Mouse (Mus musculus): Measurements from ENCODE around the gene Rnase11.
A peak's percentile ranks its signal among the peaks of the same experiment; 100 is the strongest.

The Rnase11 gene

DNA sequence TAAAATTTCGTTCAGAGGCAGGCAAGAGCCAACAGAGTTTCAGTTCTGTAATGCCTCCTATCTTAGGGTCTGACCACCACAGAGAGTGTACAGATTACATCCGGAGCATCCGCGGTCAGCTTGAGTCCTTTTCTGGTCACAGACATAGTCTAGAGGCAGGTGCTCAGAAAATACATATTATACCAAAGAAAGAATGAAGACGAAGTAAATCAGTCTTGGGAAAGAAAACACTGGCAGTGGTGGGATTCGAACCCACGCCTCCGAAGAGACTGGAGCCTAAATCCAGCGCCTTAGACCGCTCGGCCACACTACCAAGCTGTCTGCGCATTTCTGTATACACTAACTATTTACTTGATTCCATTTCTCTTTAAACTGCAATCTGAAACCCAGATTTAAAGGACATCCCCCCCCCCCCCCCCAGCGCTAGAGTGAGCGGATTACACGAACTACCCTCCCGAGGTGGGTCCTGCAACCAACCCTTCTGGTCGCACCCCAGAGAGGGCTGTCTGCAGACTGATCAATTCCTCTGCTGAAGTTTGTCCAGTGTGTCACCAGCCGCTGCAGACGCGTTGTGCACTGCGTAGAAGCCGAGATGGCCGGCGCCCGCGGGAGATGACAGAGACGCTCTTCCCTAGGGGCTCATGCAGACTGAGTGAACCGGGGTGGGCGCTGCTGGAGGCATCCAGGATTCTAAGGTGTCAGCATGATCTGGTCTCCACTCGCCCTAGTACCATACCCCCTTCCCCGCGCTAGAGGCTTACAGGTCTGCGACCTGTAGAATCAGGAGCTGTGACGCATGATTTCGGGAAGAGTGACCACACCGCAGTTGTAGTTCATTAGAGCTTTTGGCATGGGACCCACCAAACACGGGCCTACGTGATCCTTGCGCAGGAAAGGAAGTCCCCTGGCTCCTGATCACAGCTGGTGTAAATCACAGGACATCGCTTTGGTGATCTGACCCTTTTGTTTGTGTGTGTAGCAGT is 32.9 kb upstream of the Rnase11 start:
- DNase-seq (ENCODE audit: low read depth in 2 of 2, low spot score in 2 of 2), result peak; percentile 65 to 74

DNA sequence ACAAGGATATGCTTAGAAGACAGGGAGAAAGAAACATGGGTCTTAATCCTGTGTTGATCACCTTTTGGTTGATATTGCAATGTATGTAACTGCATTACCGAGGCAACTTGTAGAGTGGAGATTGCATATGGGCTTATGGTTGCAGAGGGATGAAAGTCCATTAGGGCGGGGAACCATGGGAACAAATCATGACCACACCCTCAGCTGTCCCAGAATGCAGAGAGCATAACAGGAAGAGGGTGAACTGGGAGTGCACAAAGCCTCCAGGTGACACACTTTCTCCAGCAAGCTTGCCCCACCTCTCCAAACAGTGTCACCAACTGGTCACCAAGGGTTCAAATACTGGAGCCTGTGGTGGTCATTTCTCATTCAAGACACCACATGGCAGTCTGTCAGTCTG is 31.1 kb upstream of the Rnase11 start:
- no peak for DNase-seq (ENCODE audit: low read depth in 2 of 2, low spot score in 2 of 2)

DNA sequence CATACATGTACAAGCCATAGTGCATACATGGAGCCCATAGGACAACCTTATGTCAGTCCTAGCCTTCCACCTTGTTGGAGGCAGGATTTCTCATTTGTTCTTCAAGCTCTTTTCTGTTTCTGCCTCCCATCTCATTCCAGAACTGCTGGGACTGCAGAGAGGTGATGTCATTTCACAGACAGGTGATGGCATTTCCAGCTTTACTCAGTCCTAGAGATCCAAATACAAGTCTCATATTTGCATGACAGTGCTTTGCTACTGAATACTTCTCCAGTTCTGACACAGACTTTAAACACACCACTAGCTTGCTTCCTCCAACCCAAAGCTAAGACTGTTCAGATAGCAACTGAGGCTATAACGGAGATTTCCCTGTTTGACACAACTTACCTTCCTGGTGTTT is 29.2 kb upstream of the Rnase11 start:
- no peak for DNase-seq (ENCODE audit: low read depth in 2 of 2, low spot score in 2 of 2)

DNA sequence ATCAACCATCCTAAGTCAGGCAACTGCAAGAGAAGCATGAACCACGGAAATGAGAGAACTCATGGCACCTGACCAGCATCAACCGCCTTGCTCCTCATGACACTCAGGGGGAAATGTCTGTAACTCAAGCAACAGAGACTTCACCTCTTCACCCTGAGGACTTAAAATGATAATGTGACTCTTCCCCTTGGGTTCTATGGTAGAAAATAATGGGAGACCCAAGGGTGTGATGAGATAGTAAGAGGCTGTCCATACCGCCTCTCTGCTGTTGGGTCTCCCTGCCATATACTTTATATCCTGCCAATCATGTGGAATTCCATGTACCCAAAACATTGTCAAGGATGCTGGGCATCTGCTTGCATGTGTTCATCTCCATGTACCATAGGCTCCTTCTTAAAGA is 24.4 kb upstream of the Rnase11 start, which contains the start of gene Olfr750:
Gene Olfr750 (minus strand): TSS at position 101 of the 400 bp plus-strand sequence.
- DNase-seq (ENCODE audit: low read depth in 2 of 2, low spot score in 2 of 2), result no peak

DNA sequence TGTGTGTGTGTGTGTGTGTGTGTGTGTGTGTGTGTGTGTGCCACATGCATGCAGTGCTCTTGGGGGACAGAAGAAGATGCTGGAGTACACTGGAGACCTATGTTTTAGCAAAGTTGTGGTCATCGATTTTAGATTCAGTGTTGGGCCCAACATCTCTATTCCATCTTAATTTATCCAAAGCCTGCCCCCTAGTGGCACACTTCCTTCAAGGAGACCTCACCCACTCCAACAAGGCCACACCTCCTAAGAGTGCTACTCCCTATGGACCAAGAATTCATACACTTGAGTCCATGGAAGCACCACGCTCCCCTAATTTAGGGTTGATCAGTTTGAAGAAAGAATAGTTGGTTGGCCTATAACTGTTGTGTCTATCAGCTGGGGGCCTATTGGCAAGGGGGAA is 19.7 kb upstream of the Rnase11 start:
- DNase-seq (ENCODE audit: low read depth in 2 of 2, low spot score in 2 of 2), result peak; percentile 52 to 60

DNA sequence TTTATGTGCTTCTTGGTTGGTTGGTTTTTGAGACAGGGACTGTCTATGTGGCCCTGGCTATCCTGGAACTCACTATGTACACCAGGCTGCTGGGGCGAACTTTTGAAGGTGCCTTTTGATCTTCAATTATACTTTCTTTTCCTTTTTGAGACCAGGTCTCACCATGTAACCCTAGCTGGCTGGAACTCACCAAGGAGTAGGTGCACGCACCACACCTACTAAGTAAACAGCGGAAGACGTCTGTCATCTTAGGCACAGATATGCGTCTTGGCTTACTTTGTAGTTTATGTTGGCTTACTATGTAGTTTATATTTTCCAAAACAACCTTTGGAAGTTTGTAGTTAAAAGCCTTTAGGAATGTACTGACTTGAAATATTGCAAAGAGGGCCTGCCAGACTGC is 19.0 kb upstream of the Rnase11 start:
- no peak for DNase-seq (ENCODE audit: low read depth in 2 of 2, low spot score in 2 of 2)

DNA sequence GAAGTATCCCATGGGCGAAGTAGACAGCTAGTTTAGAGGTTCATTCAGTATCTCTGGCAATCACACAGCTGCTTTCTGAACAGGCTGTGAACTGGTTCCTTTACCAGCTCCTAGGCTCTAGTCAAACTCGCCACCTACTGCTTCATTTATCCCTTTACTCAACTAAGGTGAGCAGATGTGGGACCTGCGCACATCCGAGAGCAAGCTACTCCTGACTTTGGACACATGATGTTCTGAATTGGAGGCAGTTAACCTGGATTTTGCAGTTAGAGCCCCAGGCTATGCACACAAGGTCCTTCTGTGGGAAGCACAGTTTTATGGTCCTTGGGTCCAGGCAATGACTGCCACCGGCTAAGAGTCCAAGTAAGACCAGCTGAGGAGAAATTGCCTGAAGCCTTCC is 10.8 kb upstream of the Rnase11 start:
- DNase-seq (ENCODE audit: low read depth in 2 of 2, low spot score in 2 of 2), result no peak

DNA sequence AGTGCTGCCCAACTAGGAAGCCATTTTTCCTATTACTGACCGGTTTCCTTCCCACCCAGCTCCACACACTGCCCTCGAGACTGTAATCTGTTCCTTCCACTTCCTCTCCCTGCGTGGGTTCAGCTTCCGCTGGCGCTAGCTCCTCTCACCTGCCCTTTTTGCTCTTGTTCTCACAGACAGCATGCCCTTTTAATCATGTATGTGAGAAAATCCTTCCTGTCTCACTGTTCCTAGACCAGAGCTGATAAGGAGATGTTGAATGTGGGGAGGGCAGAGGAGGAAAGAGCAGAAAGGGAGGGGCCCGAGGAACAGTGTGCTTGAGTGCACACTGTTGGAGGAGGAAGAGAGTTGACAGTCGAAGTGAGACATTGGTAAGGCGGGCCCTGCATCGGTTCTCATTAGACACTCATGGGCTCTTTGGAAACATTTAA is 7.5 kb upstream of the Rnase11 start, which contains the start of gene Rnase12:
Gene Rnase12 (minus strand): TSS at position 261 of the 431 bp plus-strand sequence.
- DNase-seq (ENCODE audit: low read depth in 2 of 2, low spot score in 2 of 2), result no peak

DNA sequence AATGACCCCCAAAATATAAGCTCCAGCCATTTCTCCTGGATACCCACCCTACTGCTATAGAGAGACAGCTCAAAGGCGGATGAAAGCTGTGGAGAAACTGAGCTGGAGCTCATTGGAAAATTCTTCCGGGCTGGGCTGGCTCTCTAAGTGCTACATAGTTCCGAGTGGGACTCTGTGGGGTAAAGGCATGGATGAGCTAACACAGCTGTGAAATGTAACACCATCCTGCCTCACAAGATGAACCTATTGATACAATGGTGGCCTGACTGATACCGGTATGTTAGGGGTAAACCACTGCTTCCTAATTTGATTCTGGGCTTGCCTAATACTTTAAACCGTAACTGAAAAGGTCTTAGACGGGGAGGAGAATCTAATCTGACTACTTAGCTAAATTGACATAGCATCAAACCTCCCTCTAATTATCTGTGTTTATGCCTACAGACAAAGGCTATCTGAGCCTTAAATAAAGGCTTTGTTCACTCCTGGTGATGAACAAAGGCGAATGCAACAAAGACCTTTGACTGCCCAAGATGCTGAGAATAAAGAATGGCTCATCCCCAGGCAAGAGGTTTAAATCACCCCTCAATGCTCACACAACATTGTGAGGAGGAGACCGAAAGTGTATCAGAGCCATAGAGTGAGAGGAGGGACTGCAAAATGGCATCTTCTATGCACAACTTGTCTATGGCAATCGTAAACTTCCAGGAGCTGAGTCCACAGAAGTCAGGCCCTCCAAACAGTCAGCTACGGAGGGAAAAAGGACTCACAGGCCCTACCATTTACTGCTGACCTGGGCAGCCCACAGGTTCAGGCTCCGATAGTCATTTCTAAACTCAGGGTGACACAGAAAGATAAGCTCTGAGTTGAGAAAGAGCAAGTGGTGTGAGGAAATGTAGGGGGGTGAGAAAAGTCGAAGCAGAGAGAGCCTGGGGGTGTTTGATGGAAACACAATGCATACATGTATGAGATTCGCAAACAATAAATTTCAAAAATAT is 4.6 kb upstream of the Rnase11 start:
- no peak for DNase-seq (ENCODE audit: low read depth in 2 of 2, low spot score in 2 of 2)

DNA sequence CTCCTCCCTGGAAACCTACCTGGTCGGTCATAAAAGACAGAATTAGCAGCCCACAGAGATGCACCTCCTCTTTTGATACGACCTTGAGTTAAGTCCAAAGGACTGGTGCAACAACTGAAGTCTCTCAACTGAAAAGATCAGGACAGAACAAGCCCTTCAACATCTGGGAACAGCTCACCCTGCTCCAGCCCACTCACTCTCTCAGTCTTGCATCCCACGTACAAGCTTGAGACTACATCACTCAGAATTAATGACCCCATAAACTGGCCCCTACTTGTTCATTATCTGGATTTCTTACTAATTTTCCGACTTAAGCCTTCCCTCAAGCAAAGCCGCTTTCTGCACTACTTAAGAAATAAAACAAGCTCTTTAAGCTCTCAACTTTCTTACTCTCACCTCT is 3.2 kb upstream of the Rnase11 start:
- DNase-seq (ENCODE audit: low read depth in 2 of 2, low spot score in 2 of 2), result no peak

DNA sequence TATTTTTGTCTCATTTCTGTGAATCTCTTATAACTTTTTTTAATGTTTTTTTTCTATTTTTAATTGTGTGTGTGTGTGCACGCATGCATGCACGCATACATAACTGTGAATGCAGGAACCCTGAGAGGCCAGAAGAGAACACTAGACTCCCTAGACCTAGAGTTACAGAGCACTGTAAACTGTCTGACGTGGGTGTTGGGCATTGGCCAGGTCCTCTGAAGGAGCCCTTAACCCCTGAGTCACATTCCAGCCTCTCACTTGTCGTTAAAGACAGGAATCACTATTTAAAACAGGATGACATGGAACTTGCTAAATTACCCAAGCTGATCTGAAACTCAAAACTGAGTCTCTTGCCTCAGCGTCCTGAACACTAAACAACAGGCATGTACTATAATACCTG is 2.0 kb upstream of the Rnase11 start:
- DNase-seq (ENCODE audit: low read depth in 2 of 2, low spot score in 2 of 2), result no peak

DNA sequence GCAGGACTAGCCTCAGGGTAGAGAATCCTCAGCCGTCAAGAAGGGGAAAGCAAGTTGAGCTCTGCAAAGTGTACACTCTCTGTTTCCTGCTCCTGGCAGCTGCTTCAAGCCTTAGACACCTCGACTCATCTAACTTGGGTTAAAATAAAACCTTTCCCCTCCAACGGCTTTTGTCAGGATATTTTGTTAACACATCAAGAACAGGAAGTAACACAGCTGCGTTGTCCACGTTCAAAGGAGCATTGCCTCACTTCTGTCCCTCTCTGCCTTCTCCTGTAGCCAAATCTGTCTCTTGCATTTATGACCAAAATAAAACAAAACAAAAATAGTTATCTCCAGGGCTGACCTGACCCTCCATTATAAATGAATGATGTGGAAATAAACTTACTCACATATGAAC is 2.1 kb downstream of the Rnase11 start:
- DNase-seq (ENCODE audit: low read depth in 2 of 2, low spot score in 2 of 2), result no peak

DNA sequence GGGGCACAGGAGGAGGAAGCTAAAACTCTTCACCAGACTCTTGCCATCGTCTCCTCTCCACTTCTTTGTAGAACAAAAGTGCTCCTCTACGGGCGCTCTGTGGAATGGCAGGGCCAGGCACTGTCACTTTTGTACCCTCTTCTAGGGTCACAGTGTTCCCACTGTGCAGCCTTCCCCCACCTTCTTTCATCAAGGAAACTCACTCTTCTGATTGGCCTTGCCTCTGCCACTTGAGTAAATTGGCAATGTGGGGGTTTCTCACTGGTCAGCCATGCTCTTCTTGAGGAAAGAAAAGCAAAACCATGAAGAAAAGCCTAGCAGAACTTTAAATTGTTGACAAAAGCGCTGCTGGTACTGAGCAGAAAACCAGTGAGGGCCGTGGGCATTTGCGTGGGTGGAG is 8.2 kb downstream of the Rnase11 start, which contains the start of gene Rnase9:
Gene Rnase9 (minus strand): TSS at position 101 of the 400 bp plus-strand sequence.
- DNase-seq (ENCODE audit: low read depth in 2 of 2, low spot score in 2 of 2), result no peak

DNA sequence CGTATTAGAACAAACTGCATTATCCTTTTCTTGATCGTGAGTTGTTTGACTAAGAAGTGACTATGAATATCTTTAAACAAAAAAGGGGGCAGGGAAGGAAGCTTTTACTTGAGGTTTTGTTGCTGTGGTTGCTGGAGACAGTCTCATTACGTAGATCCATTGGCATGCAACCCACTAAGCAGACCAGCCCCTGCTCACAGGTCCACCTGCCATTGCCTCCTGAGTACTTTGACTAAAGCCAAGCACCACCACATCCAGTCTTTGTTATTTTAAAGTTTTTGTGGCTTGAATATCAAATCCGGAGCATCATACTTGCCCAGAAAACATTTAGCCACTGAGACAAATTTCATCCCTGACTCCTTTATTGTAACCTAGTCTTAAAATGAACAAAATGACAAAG is 13.7 kb downstream of the Rnase11 start:
- DNase-seq (ENCODE audit: low read depth in 2 of 2, low spot score in 2 of 2), result no peak

DNA sequence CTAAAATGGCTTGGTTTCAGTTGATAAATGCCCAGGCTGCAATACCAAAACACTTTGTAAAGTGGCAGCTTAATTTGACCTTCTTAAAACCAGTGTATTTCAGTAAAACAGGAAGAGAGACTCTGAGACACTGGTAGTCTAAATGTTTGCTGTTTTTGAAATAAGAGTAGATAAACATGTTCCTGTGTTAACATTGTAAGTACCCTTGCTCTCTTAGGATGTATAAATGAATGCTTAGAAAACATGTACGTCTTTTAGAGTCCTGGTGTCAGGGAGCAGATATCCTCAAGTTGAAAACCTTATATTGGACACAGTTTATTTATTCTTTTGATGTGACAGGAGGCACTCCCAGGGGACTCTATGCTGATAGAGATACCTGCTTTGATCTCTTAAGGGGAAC is 14.8 kb downstream of the Rnase11 start:
- no peak for DNase-seq (ENCODE audit: low read depth in 2 of 2, low spot score in 2 of 2)

DNA sequence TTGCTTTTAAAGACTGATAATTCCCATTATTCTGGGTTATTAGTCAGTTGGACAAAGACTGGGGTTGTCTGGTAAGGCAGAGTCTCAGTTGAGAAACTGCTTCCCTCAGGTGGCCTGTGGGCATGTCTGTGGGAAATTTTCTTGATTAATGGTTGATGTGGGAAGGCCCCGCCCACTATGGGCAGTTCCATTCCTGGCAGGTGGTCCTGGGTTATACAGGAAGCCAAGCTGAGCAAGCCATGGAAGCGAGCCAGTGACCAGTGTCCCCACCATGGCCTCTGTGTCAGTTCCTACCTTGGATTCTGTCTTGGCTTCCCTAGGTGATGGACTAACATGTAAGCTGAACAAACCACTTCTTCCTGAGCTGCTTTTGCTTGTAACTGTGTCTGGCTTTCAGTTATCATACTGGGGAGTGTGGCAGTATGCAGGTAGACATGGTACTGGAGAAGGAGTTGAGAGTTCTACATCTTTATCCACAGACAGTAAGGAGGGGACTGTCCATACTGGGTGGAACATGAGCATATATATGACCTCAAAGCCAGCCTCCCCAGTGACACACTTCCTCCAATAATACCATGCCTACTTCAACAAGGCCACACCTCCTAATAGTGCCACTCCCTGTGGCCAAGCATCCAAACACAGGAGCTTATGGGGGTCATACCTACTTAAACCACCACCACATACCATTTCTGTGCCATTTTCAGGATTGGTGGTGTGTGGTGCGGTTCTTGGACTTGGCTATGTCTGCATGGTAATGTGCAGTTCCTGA is 22.4 kb downstream of the Rnase11 start:
- no peak for DNase-seq (ENCODE audit: low read depth in 2 of 2, low spot score in 2 of 2)

DNA sequence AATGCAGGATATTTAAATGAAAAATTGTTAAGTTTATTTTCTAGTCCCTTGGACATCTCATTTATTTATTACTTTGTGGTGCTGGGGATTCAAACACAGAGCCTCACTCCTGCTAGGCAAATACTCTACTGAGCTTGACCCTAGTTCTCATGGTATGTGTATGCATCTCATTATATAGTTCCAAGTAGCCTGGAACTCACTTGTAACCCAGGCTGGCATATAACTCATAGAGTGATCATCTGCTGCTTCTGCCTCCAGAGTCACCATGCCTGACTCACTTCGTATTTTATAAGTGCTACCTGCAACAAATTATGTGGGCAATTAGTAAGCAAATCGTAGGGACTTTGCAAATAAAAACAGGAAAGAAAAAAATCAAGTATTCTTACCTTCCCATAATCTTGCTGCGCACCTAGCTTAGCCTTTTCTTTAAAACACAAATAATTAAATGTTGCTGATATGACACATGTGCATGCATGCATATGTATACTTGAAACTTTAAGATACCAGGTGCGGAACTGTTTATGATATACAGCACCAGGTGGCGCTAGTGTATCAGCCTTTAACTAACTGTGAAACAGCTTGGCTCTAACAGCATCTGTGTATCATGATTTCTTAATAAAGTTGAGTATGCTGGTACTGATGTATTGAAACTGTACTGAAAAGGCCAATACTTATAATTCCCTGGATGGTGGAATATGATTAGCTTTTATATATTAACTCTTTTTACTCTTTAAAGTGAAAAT is 23.4 kb downstream of the Rnase11 start:
- DNase-seq (ENCODE audit: low read depth in 2 of 2, low spot score in 2 of 2), result peak; percentile 60 to 71

DNA sequence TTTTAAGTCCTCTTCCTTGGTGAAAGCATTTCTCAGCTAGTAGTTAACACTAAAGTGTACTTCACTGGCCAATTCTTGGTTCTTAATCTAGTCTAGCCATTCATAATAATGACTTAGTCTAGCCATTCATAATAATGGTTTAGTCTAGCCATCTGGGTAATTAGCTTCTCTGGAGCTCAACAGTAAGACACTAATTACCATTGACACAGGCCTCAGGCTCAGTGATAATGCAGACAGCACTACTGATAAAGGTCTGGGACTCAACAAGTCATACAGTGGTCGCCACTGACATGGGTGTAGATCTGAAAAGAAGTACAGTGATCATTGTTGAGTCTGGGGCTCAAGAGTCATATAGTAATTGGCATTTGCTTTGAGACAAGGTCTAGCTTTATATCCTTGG is 25.1 kb downstream of the Rnase11 start:
- no peak for DNase-seq (ENCODE audit: low read depth in 2 of 2, low spot score in 2 of 2)

DNA sequence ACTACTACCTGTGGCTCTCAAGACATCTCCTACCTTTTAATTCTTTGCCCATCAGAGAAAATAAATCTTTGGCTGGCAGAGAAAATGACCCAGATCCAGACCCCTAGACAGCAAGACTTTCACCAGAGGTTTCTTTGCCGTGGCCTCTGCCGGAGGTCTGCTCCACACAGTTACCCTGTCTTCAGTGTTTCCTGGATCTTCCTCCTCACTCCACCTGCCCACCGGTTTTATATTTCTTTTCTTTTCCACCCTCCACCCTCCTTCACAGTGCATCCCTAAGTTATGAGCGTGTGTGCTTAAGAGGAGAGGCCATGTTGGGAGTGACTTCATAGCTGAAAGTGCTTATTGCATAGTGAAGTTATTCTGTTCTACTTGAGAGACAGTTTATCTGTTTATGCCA is 26.5 kb downstream of the Rnase11 start:
- no peak for DNase-seq (ENCODE audit: low read depth in 2 of 2, low spot score in 2 of 2)

DNA sequence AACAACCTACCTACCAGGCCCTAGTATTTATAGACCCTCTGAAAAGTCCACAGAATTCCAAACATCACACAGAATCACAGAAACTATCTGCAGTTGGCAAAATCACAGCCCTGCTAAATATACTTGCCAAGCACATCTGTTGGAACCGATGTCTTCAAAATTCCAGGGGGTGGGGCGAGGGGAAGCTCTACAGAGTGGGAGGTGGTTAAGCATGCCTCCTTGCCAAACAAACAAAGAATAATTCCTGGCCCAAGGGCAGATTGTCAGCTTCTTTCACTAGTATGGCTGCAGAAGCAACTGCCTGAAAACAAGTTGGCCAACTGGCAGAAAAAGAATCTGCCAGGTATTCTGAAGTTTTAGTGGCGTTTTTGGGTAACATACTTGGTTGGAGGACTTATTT is 32.7 kb downstream of the Rnase11 start:
- no peak for DNase-seq (ENCODE audit: low read depth in 2 of 2, low spot score in 2 of 2)

All from CD8-positive naive resting alpha-beta T cell, adult 2 months (primary cell).